Mouse (Mus musculus) ES-Bruce4 (cell line): ENCODE results near the gene Ppp4r2. TPM values are rescaled to one million over a fixed set of nuclear protein-coding genes. Genes with fewer than 3 reads are reported as not detected.

Experiments used
- H3K27ac ChIP-seq: 2 replicates; pipeline ENCODE4 v1.5.1; 2012; ENCODE audit warnings: low read length, inconsistent platforms; ENCODE audit not compliant: insufficient read depth
- H3K27me3 ChIP-seq: 2 replicates; pipeline ENCODE4 v1.6.1; 2012; ENCODE audit warnings: mild to moderate bottlenecking, low read length, inconsistent platforms; ENCODE audit not compliant: control insufficient read depth, poor library complexity, insufficient read depth, severe bottlenecking
- H3K36me3 ChIP-seq: 2 replicates; pipeline ENCODE4 v1.6.1; 2012; ENCODE audit warnings: inconsistent platforms, mild to moderate bottlenecking, low read length, moderate library complexity; ENCODE audit not compliant: control insufficient read depth, poor library complexity, insufficient read depth, severe bottlenecking
- H3K4me1 ChIP-seq: one replicate; pipeline ENCODE4 v1.8.1; 2011; ENCODE audit warnings: low read length; ENCODE audit not compliant: control insufficient read depth, insufficient read depth
- H3K4me3 ChIP-seq: 2 replicates; pipeline ENCODE4 v1.5.1; 2011; ENCODE audit warnings: low read depth, mild to moderate bottlenecking, low read length
- H3K9ac ChIP-seq: 2 replicates; pipeline ENCODE4 v1.6.1; 2012; ENCODE audit warnings: low read depth, mild to moderate bottlenecking, inconsistent platforms; ENCODE audit not compliant: poor library complexity, severe bottlenecking
- H3K9me3 ChIP-seq: replicated peaks from 2 replicates; pipeline ENCODE4 v1.6.1; 2012; ENCODE audit warnings: mild to moderate bottlenecking, low read length, inconsistent platforms; ENCODE audit not compliant: control insufficient read depth, poor library complexity, insufficient read depth, severe bottlenecking
- CTCF ChIP-seq: IDR thresholded peaks from one replicate; pipeline ENCODE4 v1.8.1; 2011; ENCODE audit warnings: low read depth, low read length
- EP300 ChIP-seq: IDR thresholded peaks from 2 replicates; pipeline ENCODE4 v1.6.1; 2011; ENCODE audit warnings: low read depth, low read length; ENCODE audit not compliant: insufficient read depth
- POLR2A ChIP-seq: IDR thresholded peaks from one replicate; pipeline ENCODE4 v1.8.1; 2011; ENCODE audit warnings: low read length; ENCODE audit not compliant: insufficient read depth
- polyA plus RNA-seq: library from polyadenylated mRNA; stranded (reverse); fragments of >200 nt; gene quantifications from 2 replicates; pipeline ENCODE4 v1.2.4, GENCODE M21; 2011; ENCODE audit warnings: low read depth; ENCODE audit not compliant: missing spikeins, insufficient read depth, insufficient read length

The Ppp4r2 gene
- polyA plus RNA-seq, 1 experiment: 147 TPM

DNA sequence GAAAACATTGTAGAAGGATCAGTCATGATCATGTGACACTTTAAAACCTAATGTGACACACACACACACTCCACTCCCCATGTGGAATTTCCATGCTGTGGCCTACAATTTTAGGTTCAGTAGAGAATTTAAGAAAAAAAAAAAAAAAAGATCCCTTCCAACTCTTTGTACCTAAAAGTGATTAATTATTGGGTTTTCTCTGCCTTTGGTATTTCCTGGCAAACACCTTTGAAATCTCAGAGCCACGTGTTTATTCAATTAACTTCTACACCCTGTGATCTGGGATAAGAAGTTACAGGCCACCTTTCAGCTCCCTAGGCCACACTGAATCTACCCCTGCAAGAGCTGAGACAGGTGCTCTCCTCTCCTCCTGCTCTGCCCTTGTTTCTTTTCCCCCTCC is 25.7 kb upstream of the Ppp4r2 start:
- Histone ChIP-seq H3K4me1 (no peaks in the 10 kb centered on the region), H3K27ac (no peak overlapping the region)

DNA sequence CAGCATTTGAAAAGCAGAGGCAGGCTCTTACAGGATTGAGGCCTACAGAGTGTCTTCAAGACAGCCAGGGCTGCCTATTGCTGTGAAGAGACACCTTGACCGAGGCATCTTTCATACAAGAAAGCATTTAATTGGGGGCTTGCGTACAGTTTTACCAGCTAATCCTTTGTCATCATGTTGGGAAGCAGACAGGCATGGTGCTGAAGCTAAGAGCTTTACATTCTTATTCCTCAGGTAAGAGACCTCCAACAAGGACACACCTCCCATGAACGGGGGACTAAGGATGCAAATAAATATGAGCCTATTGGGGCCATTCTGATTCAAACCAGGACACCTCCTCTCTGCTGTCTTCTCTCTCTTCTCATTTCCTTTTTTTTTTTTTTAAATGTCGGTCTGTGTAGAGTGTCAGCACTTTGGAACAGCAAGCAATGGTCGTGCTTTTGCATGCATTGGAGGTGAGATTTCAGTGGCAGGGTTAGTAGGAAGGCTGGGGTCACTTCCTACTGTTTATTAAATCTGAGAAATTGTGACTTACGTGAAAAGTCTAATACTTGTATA is 25.1 kb upstream of the Ppp4r2 start:
- no peak overlapping the region for H3K27ac ChIP-seq
- no peaks in the 10 kb centered on the region; the same call in 1 of the 2 replicates for H3K27me3 ChIP-seq
- H3K36me3 ChIP-seq: no peaks in the 10 kb centered on the region
- no peaks in the 10 kb centered on the region for H3K4me1 ChIP-seq
- TF ChIP-seq EP300 (no peak), CTCF (no peak), POLR2A (no peak)
- no peak overlapping the region for H3K4me3 ChIP-seq
- H3K9ac ChIP-seq: no peak overlapping the region
- H3K9me3 ChIP-seq: no peaks in the 10 kb centered on the region

More for the DNA sequence above, 25.7 kb upstream of the Ppp4r2 start:
- Histone ChIP-seq H3K9me3 (no peaks in the 10 kb centered on the region), H3K4me3 (no peak overlapping the region), H3K36me3 (no peaks in the 10 kb centered on the region), H3K9ac (no peak overlapping the region), H3K27me3 (no peaks in the 10 kb centered on the region; the same call in 1 of the 2 replicates)
- TF ChIP-seq EP300 (no peak), CTCF (no peak), POLR2A (no peak)

DNA sequence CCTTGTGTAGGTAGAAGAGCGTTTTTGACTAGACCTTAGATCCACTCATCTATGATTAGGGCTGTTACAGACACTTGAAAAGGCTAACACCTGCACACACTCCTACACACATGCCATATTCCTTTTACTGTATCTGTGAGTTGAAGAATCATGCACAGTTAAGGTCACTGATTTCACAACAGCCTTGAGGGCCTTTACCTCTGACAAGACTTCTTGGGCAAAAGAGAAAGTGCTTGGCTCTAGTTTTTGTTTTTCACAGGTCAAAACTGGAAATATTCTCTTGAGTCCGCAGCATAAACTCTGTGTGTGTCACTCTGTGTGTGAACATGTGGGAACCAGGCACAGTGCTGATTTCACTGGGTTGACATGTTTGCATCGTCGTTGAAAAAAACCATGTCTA is 23.3 kb upstream of the Ppp4r2 start:
- Histone ChIP-seq H3K9ac (no peak overlapping the region), H3K27me3 (no peaks in the 10 kb centered on the region; the same call in 1 of the 2 replicates), H3K4me3 (no peak overlapping the region), H3K4me1 (no peaks in the 10 kb centered on the region), H3K27ac (no peak overlapping the region), H3K36me3 (no peaks in the 10 kb centered on the region), H3K9me3 (no peaks in the 10 kb centered on the region)
- TF ChIP-seq EP300: no peak
- no peak for TF ChIP-seq POLR2A
- TF ChIP-seq CTCF: no peak

DNA sequence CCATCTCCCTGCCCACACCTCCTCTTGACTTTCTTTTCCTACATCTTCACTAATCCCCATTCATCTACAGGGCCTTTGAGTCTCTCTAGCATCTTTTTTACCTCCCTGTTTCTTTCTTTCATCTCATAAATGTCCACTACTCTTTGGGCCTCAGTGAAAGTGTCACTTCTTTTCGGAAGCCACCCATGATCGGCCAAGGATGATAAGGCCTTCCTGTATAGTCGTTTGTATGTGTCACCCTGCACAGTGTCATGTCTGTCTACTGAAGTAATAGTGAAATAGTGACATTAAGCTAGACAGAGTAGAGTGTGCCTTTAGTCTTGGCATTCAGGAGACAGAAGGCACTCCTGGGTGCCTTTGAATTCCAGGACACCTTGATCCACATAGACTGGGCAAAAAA is 21.7 kb upstream of the Ppp4r2 start:
- no peaks in the 10 kb centered on the region for H3K9me3 ChIP-seq
- no peaks in the 10 kb centered on the region; the same call in 1 of the 2 replicates for H3K27me3 ChIP-seq
- H3K27ac ChIP-seq: no peak overlapping the region
- no peak overlapping the region for H3K9ac ChIP-seq
- TF ChIP-seq EP300: no peak
- no peak for TF ChIP-seq CTCF
- no peak for TF ChIP-seq POLR2A
- H3K4me3 ChIP-seq: no peak overlapping the region
- H3K36me3 ChIP-seq: no peaks in the 10 kb centered on the region
- no peaks in the 10 kb centered on the region for H3K4me1 ChIP-seq

DNA sequence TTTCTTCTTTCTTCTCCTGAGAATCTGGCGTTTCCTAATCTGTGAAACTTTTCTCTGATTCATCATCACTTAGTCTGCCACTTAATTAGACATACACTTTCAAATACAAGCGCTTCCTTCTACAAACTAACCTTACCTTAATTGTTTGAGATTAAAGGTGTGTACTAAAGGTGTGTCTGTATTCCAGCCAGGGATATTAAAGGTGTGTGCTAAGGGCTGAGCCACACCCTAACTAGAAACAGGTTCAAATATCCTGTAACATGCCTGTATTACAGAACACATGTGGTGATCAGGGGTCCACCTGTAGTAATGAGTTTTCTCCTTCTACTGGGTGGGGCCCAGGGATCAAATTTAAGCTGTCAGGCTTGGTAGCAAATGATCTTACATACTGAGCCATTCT is 12.1 kb upstream of the Ppp4r2 start:
- no peaks in the 10 kb centered on the region for H3K4me1 ChIP-seq
- TF ChIP-seq POLR2A (no peak), CTCF (no peak), EP300 (no peak)
- no peak overlapping the region for H3K27ac ChIP-seq
- no peak overlapping the region for H3K4me3 ChIP-seq
- H3K9ac ChIP-seq: no peak overlapping the region
- no peaks in the 10 kb centered on the region for H3K9me3 ChIP-seq
- H3K27me3 ChIP-seq: no peaks in the 10 kb centered on the region
- H3K36me3 ChIP-seq: no peaks in the 10 kb centered on the region

DNA sequence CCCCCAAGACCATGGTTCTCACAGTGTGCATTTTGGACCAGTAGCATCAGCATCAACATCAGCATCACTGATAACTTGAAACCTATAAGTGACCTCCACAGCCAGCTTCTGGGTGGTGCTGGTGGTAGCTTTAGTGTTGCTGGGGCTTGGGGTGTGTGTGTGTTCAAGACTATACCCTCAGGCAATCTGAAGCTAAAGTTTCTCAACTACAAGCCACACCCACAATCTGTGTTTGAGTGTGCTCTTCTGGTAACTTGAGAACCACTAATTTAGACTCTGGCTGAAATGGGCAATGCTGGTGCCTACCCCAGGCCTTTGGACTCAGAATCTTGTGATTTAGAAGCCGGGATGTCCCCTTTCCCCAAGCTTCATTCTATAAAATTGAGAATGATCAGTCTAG is 10.1 kb upstream of the Ppp4r2 start:
- no peak overlapping the region for H3K4me3 ChIP-seq
- H3K27me3 ChIP-seq: no peaks in the 10 kb centered on the region
- H3K27ac ChIP-seq: no peak overlapping the region
- H3K4me1 ChIP-seq: no peaks in the 10 kb centered on the region
- no peaks in the 10 kb centered on the region for H3K36me3 ChIP-seq
- no peak for TF ChIP-seq POLR2A
- TF ChIP-seq CTCF: no peak
- no peak for TF ChIP-seq EP300
- no peaks in the 10 kb centered on the region for H3K9me3 ChIP-seq
- no peak overlapping the region for H3K9ac ChIP-seq
